Mouse (Mus musculus): ENCODE results near the gene Hspa12b. TPM values are rescaled to one million over a fixed set of nuclear protein-coding genes. Genes with fewer than 3 reads are reported as not detected.

Gene Hspa12b
- total RNA-seq (2014; fragmentation: Nextera tagmentation) (0.83 and 0.98 TPM in 2 replicates), total RNA-seq (2017) (1.8 and 2.2 TPM in 2 replicates), polyA plus RNA-seq (2012) (2.9 TPM in 2 replicates)

- no peaks in the 10 kb centered on the region for H3K36me3 ChIP-seq (replicated peaks)
- H3K9me3 ChIP-seq (replicated peaks) = no peaks in the 10 kb centered on the region
- H3K4me1 ChIP-seq (ENCODE audit: insufficient read depth, low read depth, low read length) = peaks cover 72% of the 10 kb centered on the region
- TF ChIP-seq TAL1 (conservative IDR thresholded peaks at IDR 0.05; ENCODE audit: low read depth, low read length) = no peak
- no peak for TF ChIP-seq POLR2AphosphoS5 (IDR thresholded peaks at IDR 0.05; ENCODE audit: insufficient replicate concordance, low read depth, low read length)
- TF ChIP-seq GATA2 (IDR thresholded peaks at IDR 0.05; ENCODE audit: borderline replicate concordance, low read depth, low read length) = no peak
- no peak for TF ChIP-seq CTCF (IDR thresholded peaks at IDR 0.05; ENCODE audit: low read depth, low read length)
- no peak for TF ChIP-seq GATA1 (IDR thresholded peaks at IDR 0.05; ENCODE audit: borderline replicate concordance, low read length)
- DNase-seq (ENCODE audit: low spot score) (peak; percentile 68), ATAC-seq (ENCODE audit: extremely low read depth, insufficient number of reproducible peaks, low FRiP score, poor library complexity, severe bottlenecking) (peak; percentile 55)
- H3K4me3 ChIP-seq (ENCODE audit: low read depth, low read length) = peak within 1 kb of the TSS; percentile 72
- peaks cover 29% of the 10 kb centered on the region for H3K27me3 ChIP-seq (ENCODE audit: insufficient read depth, low read length)
Observed at GRCm38 (mm10) chr2:131127161-131127730, at the start of gene Hspa12b. Hspa12b (plus strand) TSS chr2:131127280.

GRCm38 (mm10) chr2:131080507-131080906, 46.6 kb upstream of the Hspa12b start:
- H3K4me1 ChIP-seq (ENCODE audit: insufficient read depth, low read depth, low read length) = peaks cover 8% of the 10 kb centered on the region
- H3K36me3 ChIP-seq (replicated peaks) = no peaks in the 10 kb centered on the region
- peaks cover 81% of the 10 kb centered on the region for H3K27me3 ChIP-seq (ENCODE audit: insufficient read depth, low read length)
- no peak for TF ChIP-seq GATA1 (IDR thresholded peaks at IDR 0.05; ENCODE audit: borderline replicate concordance, low read length)
- ATAC-seq (ENCODE audit: extremely low read depth, insufficient number of reproducible peaks, low FRiP score, poor library complexity, severe bottlenecking) (no peak), DNase-seq (ENCODE audit: low spot score) (no peak)
- H3K4me3 ChIP-seq (ENCODE audit: low read depth, low read length) = no peak overlapping the region
- no peaks in the 10 kb centered on the region for H3K9me3 ChIP-seq (replicated peaks)

GRCm38 (mm10) chr2:131084206-131084605, 42.9 kb upstream of the Hspa12b start:
- DNase-seq (ENCODE audit: low spot score) (no peak), ATAC-seq (ENCODE audit: extremely low read depth, insufficient number of reproducible peaks, low FRiP score, poor library complexity, severe bottlenecking) (no peak)
- Histone ChIP-seq H3K4me1 (ENCODE audit: insufficient read depth, low read depth, low read length) (peaks cover 8% of the 10 kb centered on the region), H3K27me3 (ENCODE audit: insufficient read depth, low read length) (peaks cover 80% of the 10 kb centered on the region), H3K4me3 (ENCODE audit: low read depth, low read length) (no peak overlapping the region), H3K9me3 (replicated peaks) (no peaks in the 10 kb centered on the region), H3K36me3 (replicated peaks) (no peaks in the 10 kb centered on the region)
- TF ChIP-seq GATA1 (IDR thresholded peaks at IDR 0.05; ENCODE audit: borderline replicate concordance, low read length) = no peak

- no peak for TF ChIP-seq CTCF (IDR thresholded peaks at IDR 0.05; ENCODE audit: low read depth, low read length)
- no peak for TF ChIP-seq POLR2AphosphoS5 (IDR thresholded peaks at IDR 0.05; ENCODE audit: insufficient replicate concordance, low read depth, low read length)
- TF ChIP-seq GATA2 (IDR thresholded peaks at IDR 0.05; ENCODE audit: borderline replicate concordance, low read depth, low read length) = no peak
- no peak for TF ChIP-seq TAL1 (conservative IDR thresholded peaks at IDR 0.05; ENCODE audit: low read depth, low read length)
- no peak for TF ChIP-seq GATA1 (IDR thresholded peaks at IDR 0.05; ENCODE audit: borderline replicate concordance, low read length)
- no peak for ATAC-seq (ENCODE audit: extremely low read depth, insufficient number of reproducible peaks, low FRiP score, poor library complexity, severe bottlenecking)
- Histone ChIP-seq H3K9me3 (replicated peaks) (no peaks in the 10 kb centered on the region), H3K27me3 (ENCODE audit: insufficient read depth, low read length) (peaks cover 73% of the 10 kb centered on the region), H3K4me1 (ENCODE audit: insufficient read depth, low read depth, low read length) (peaks cover 10% of the 10 kb centered on the region), H3K36me3 (replicated peaks) (no peaks in the 10 kb centered on the region), H3K4me3 (ENCODE audit: low read depth, low read length) (no peak within 1 kb of the TSS)
- no peak for DNase-seq (ENCODE audit: low spot score)
Observed at GRCm38 (mm10) chr2:131086667-131087390, 40.3 kb upstream of the Hspa12b start, which contains the start of gene Siglec1. Siglec1 (minus strand) TSS chr2:131086765.

GRCm38 (mm10) chr2:131088581-131088980, 38.5 kb upstream of the Hspa12b start:
- Histone ChIP-seq H3K9me3 (replicated peaks) (no peaks in the 10 kb centered on the region), H3K4me3 (ENCODE audit: low read depth, low read length) (no peak overlapping the region), H3K36me3 (replicated peaks) (no peaks in the 10 kb centered on the region), H3K27me3 (ENCODE audit: insufficient read depth, low read length) (peaks cover 68% of the 10 kb centered on the region), H3K4me1 (ENCODE audit: insufficient read depth, low read depth, low read length) (peaks cover 10% of the 10 kb centered on the region)
- DNase-seq (ENCODE audit: low spot score) (no peak), ATAC-seq (ENCODE audit: extremely low read depth, insufficient number of reproducible peaks, low FRiP score, poor library complexity, severe bottlenecking) (no peak)
- TF ChIP-seq GATA2 (IDR thresholded peaks at IDR 0.05; ENCODE audit: borderline replicate concordance, low read depth, low read length) = no peak
- no peak for TF ChIP-seq GATA1 (IDR thresholded peaks at IDR 0.05; ENCODE audit: borderline replicate concordance, low read length)
- TF ChIP-seq POLR2AphosphoS5 (IDR thresholded peaks at IDR 0.05; ENCODE audit: insufficient replicate concordance, low read depth, low read length) = no peak
- TF ChIP-seq CTCF (IDR thresholded peaks at IDR 0.05; ENCODE audit: low read depth, low read length) = no peak
- TF ChIP-seq TAL1 (conservative IDR thresholded peaks at IDR 0.05; ENCODE audit: low read depth, low read length) = no peak

- TF ChIP-seq CTCF (IDR thresholded peaks at IDR 0.05; ENCODE audit: low read depth, low read length) = no peak
- TF ChIP-seq GATA2 (IDR thresholded peaks at IDR 0.05; ENCODE audit: borderline replicate concordance, low read depth, low read length) = no peak
- TF ChIP-seq TAL1 (conservative IDR thresholded peaks at IDR 0.05; ENCODE audit: low read depth, low read length) = no peak
- H3K9me3 ChIP-seq (replicated peaks) = no peaks in the 10 kb centered on the region
- H3K4me1 ChIP-seq (ENCODE audit: insufficient read depth, low read depth, low read length) = peaks cover 13% of the 10 kb centered on the region
- no peak overlapping the region for H3K4me3 ChIP-seq (ENCODE audit: low read depth, low read length)
- no peaks in the 10 kb centered on the region for H3K36me3 ChIP-seq (replicated peaks)
- no peak for ATAC-seq (ENCODE audit: extremely low read depth, insufficient number of reproducible peaks, low FRiP score, poor library complexity, severe bottlenecking)
- DNase-seq (ENCODE audit: low spot score) = no peak
- peaks cover 63% of the 10 kb centered on the region for H3K27me3 ChIP-seq (ENCODE audit: insufficient read depth, low read length)
Observed at GRCm38 (mm10) chr2:131089634-131090033, 37.4 kb upstream of the Hspa12b start.

Measured in G1E (cell line).